Mouse (Mus musculus): ENCODE data around the gene Fam8a1. TPM values are rescaled to one million over a fixed set of nuclear protein-coding genes. Genes with fewer than 3 reads are reported as not detected.

Gene Fam8a1
- 45.1 and 45.5 TPM in 2 replicates for polyA plus RNA-seq (2012; rRNA removed)

GRCm38 (mm10) chr13:46669048-46669619 is at the start of gene Fam8a1:
Gene Fam8a1, plus strand, starts transcription at chr13:46669522.
- peak; percentile 61 to 92 for DNase-seq (ENCODE audit: extremely low spot score in 1 of 2, low spot score in 1 of 2)

GRCm38 (mm10) chr13:46619633-46620032 is 49.7 kb upstream of the Fam8a1 start:
- no peak for DNase-seq (ENCODE audit: extremely low spot score in 1 of 2, low spot score in 1 of 2)

DNA sequence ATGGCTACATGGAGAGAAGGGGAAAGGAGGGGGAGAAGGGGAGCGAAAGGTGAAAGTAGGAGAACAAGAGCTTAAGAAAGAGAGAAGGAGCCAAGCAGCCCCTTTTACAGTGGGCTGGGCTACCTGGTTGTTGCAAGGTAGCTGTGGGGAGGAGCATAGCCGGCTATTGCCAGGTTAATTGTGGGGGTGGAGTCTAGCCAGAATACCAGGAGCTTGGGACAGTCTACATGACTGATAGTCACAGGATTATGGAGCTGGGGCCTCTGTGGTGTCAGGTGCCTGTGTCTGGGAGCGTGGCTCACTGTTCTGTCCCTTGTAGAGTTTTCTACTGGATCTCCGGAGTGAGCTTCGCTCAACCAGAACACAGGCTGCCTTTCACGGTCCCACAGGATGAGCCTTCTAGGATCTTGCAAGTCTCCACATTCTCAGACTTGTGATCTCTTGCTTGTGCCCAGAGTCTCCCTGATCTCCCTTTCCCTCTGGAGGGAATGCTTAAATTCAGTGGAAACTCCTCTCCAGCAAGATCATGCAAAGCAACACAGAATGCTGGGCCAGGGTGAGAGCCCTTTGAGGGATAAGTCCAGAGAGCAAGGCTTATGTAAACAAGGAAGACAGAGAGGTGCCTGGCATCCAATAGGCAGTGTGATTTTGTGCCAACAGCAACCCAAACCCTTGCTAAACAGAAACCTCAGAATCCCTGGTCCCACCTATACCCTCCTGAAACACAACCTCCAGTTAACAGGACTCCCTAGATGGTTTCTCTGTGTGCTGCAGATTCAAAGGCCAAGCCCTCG is 48.2 kb upstream of the Fam8a1 start:
- DNase-seq (ENCODE audit: extremely low spot score in 1 of 2, low spot score in 1 of 2): no peak

GRCm38 (mm10) chr13:46626608-46627007 is 42.7 kb upstream of the Fam8a1 start:
- DNase-seq (ENCODE audit: extremely low spot score in 1 of 2, low spot score in 1 of 2): peak in 1 of 2 experiments; percentile 49

DNA sequence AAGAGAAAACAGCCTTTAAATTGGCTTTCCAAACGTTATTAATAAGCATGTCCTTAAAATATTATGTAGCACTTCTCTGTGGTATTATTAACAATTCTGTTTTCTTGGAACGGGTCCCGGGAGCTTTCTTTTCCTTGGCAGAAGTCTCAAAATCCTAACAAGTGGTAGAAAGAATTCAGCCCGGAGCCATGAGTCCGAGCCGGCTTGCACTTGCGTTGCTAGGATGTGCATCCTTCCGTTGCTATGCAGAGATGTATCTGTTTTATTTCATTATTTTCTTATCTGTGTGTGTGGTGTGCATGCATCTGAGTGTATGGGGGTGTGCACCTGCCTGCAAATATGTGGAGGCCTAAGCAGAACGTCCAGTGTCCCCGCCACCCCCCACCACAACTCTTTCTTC is 41.5 kb upstream of the Fam8a1 start:
- DNase-seq (ENCODE audit: extremely low spot score in 1 of 2, low spot score in 1 of 2): peak in 1 of 2 experiments; percentile 75

DNA sequence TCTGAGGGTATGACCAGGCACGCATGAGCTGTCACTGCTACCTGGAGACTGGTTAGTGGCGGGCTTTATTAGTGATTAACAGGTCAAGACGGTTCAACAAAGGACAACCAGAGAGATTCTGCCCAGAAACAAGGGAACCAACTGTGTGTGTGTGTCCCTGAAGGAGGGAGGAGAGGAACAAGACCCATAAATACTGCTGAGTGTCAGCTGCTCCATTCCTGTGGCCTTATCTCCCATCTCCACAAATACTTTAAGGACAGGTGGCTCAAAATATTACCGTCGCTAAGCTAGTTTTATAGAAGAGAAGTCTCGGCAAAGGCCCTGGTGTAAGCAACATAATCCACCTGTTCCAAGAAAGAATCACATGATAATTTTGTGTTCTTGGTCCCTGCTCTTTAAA is 39.9 kb upstream of the Fam8a1 start:
- no peak for DNase-seq (ENCODE audit: extremely low spot score in 1 of 2, low spot score in 1 of 2)

DNA sequence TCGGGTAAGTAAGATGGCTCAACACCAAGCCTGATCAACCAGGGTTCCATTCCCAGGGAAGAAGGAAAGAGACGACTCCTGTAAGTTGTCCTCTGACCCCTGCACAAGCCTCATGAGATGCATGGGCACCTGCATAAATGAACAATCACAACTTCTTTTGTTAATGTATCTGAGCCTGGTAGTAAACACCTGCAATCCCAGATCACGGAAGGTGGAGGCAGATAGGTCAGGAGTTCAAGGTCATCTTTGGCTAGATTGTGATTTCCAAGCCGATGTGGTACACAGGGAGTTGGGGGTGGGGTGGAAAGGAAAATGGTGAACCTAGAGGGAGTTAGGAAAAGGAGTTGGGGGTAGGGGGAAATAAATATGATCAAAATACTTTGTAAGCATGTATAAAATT is 36.5 kb upstream of the Fam8a1 start:
- no peak for DNase-seq (ENCODE audit: extremely low spot score in 1 of 2, low spot score in 1 of 2)

DNA sequence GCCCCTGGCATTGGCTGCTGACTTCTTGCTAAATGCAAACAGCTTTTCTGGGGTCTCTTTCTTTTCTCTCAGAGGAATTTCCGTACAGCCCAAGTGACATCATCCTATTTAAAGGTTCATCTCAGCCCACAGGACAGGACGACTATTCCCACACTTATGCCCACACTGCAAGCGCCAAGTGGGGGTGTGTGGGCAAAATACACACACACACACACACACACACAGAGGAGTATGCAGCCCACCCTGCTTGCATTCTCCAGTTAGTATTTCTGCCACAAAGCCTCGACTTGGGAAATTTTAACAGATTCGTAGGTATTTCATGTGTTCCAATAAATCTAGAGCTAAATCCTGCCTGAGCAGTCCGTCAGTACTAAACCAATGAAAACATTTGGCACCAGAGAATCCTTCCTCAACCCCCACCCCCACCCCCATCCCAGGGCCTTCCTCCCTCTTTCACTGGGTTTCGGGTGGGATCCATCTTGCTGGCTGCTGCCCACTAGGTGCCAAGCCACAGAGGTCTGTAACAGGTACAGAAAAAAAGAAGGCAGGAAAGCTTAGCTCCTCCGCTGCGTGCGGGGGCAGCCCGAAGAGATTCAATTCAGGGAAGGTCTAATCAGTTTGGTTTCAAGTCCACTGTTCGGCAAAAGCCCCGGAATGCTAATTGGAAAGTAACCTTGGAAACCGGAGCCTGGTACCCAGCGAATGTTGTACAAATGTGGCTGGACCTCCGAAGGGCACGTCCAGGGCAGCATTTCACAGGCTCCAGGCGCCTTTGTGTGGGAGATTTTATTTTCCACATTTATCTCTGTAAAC is 35.8 kb upstream of the Fam8a1 start:
- DNase-seq (ENCODE audit: extremely low spot score in 1 of 2, low spot score in 1 of 2): peak; percentile 50 to 71

GRCm38 (mm10) chr13:46634133-46634488 is 35.2 kb upstream of the Fam8a1 start:
- DNase-seq (ENCODE audit: extremely low spot score in 1 of 2, low spot score in 1 of 2): peak in 1 of 2 experiments; percentile 49

GRCm38 (mm10) chr13:46640608-46641468 is 28.5 kb upstream of the Fam8a1 start:
- DNase-seq (ENCODE audit: extremely low spot score in 1 of 2, low spot score in 1 of 2): no peak

DNA sequence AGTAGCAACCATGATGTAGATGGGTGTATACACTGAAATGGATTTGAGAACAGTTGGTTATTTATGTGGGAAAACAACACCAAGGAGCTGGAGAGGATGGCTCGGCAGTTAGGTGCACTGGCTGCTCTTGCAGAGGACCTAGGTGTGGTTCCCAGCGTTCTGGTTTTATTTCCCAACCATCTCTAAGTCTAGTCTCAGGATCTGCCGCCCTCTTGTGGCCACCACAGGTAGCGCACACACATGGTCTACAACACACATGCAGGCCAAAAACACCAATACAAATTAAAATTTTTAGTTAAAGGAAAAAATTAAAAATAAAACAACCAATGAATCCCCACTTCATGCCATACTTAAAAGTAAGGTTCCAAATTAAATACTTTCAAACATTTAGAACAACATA is 27.0 kb upstream of the Fam8a1 start:
- DNase-seq (ENCODE audit: extremely low spot score in 1 of 2, low spot score in 1 of 2): no peak

GRCm38 (mm10) chr13:46644175-46644574 is 25.1 kb upstream of the Fam8a1 start:
- DNase-seq (ENCODE audit: extremely low spot score in 1 of 2, low spot score in 1 of 2): no peak

DNA sequence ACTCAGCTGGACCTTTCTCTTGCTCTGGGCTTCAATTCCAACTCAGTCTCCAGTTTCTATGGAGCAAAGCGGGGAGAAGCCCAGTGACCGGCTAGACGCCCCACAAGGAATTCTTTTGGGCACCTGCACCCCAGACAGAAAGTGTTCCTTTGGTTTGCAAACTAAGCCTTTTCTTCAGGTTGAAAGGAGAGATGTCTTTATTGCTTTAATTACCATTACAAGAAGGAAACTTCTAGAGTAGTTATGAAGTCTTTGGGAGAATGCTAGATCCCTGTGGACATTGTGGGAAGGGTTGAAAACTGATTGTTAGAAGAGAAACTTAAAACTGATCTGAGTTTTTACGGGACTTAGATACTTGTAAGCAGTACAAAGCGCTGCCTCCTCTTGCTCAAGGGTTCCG is 23.8 kb upstream of the Fam8a1 start:
- DNase-seq (ENCODE audit: extremely low spot score in 1 of 2, low spot score in 1 of 2): no peak

GRCm38 (mm10) chr13:46651853-46652252 is 17.5 kb upstream of the Fam8a1 start:
- no peak for DNase-seq (ENCODE audit: extremely low spot score in 1 of 2, low spot score in 1 of 2)

DNA sequence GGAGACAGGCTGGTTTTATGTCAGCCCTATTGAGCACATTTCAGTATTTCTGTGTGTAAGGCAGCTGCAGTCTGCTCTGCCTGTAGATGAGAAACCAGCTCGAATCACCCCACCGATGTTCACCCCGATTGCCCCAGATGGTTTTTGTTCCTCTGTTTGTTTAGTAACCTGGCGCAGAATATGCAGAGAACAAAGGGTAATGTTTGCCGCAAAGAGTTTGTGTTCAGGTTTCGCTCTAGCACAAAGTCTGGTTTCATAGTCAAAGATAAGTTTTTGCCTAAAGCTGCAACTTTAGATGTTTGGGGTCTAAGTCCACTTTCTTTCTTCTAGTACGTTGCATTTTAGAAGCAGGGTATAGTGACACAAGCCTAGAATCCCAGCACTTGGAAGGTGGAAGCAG is 16.7 kb upstream of the Fam8a1 start:
- no peak for DNase-seq (ENCODE audit: extremely low spot score in 1 of 2, low spot score in 1 of 2)

DNA sequence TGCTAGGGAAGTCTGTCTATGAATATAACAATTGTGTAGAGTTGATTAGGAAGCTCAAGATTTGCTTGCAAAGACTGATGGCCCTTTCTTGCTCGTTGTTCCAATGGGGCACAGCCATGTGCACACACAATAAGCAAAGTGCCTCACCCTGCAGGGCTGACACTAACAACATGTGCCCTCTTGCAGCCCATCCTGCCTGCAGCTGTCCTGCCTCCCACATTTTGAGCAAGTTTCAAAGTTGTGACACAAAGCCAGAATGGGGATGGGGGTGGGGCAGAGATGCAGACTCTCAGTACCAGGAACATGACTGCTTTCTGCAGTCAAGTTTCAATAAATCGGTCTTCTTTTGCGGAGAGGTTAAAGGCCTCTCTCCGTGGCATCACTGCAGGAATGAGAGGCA is 15.7 kb upstream of the Fam8a1 start:
- DNase-seq (ENCODE audit: extremely low spot score in 1 of 2, low spot score in 1 of 2): no peak

DNA sequence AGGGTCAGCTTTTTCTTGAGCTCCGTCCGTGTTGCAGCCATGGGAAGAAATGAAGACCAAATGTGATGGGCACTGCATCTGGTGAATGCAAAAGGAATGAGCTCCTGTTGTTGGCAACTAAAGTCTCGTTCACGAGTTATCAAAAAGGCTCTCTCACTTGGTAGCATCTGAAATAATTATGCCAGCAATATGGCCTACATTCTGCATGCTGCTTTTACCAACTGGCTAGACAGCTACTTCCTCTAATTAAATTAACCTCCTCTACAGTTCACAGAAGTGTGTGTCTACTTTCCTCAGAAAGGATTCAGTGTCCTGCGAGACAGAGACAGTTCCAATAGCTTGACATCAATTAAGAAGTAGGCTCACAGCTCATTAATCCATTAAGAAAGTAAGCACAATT is 14.8 kb upstream of the Fam8a1 start:
- DNase-seq (ENCODE audit: extremely low spot score in 1 of 2, low spot score in 1 of 2): no peak

DNA sequence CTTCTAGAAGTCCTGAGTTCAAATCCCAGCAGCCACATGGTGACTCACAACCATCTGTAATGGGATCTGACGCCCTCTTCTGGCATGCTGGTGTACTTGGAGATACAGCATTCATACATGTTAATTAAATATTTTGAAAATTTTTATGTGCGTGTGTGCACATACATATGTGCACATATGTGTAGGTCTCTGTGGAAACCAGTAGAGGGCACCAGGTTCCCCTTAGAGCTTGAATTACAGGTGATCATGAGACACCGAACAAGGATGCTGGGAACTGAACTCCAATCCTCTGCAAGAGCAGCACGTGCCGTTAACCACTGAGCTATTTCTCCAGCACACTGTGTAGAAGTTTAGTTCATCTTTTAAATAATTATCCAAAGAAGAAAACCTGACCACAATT is 10.1 kb upstream of the Fam8a1 start:
- no peak for DNase-seq (ENCODE audit: extremely low spot score in 1 of 2, low spot score in 1 of 2)

- peak in 1 of 2 experiments; percentile 75 for DNase-seq (ENCODE audit: extremely low spot score in 1 of 2, low spot score in 1 of 2)
Observed at GRCm38 (mm10) chr13:46663461-46663964, 5.8 kb upstream of the Fam8a1 start.

DNA sequence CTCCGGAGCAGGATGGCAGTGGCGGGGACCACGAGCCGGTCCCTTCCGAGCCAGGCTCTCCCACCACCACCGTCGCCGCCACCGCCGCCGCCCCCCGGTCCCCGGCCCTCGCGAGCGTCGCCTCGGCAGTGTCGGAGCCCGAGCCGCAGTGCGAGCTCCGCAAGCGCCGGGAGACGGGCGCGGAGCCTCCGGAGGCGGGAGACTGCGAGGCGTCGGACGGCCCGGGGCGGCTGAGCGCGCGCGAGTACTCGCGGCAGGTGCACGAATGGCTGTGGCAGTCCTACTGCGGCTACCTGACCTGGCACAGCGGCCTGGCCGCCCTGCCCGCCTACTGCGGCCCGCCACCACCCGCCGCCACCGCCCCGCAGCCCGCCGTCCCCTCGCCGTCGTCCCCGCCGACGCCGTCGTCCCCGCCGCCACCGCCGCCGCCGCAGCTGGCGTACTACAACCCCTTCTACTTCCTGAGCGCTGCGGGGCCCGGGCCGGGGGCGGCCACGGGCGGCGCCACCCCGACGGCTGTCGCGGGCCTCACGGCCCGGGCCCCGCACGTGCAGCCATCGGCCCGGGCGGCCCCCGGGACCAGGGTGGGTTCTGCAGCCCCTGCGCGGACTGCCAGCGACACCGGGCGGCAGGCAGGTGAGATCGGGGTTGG is 424 bp downstream of the Fam8a1 start:
- DNase-seq (ENCODE audit: extremely low spot score in 1 of 2, low spot score in 1 of 2): no peak

Data from frontal cortex, adult 2 months (tissue).